Mouse (Mus musculus) liver, embryonic 15.5 days (tissue): Measurements from ENCODE around the gene Mycbp. TPM values are rescaled to one million over a fixed set of nuclear protein-coding genes. Genes with fewer than 3 reads are reported as not detected.

Experiments
- ATAC-seq: fragments of 200-750 bp; cut with Nextera tagmentation; 2 replicates; pipeline ENCODE4 v1.8.0; 2017; ENCODE audit warnings: moderate number of reproducible peaks, mild to moderate bottlenecking, moderate library complexity; ENCODE audit not compliant: insufficient read depth
- H3K27ac ChIP-seq: fragments of 300-500 bp; sonication (generic); replicated peaks from 2 replicates; pipeline ENCODE4 v1.5.1; 2015; ENCODE audit warnings: mild to moderate bottlenecking, inconsistent platforms
- H3K27me3 ChIP-seq: fragments of 300-500 bp; sonication (generic); 2 replicates; pipeline ENCODE4 v1.6.1; 2015; ENCODE audit warnings: mild to moderate bottlenecking, inconsistent platforms
- H3K36me3 ChIP-seq: fragments of 300-500 bp; sonication (generic); replicated peaks from 2 replicates; pipeline ENCODE4 v1.6.1; 2015; ENCODE audit warnings: moderate library complexity, mild to moderate bottlenecking, inconsistent platforms
- H3K4me1 ChIP-seq: fragments of 300-500 bp; sonication (generic); replicated peaks from 2 replicates; pipeline ENCODE4 v1.6.1; 2015; ENCODE audit warnings: inconsistent platforms
- H3K4me2 ChIP-seq: fragments of 300-500 bp; sonication (generic); 2 replicates; pipeline ENCODE4 v1.6.1; 2015; ENCODE audit warnings: moderate library complexity, mild to moderate bottlenecking, inconsistent platforms
- H3K4me3 ChIP-seq: fragments of 300-500 bp; sonication (generic); replicated peaks from 2 replicates; pipeline ENCODE4 v1.5.1; 2015; ENCODE audit warnings: mild to moderate bottlenecking, inconsistent platforms
- H3K9ac ChIP-seq: fragments of 300-500 bp; sonication (generic); 2 replicates; pipeline ENCODE4 v1.6.1; 2015; ENCODE audit warnings: moderate library complexity, mild to moderate bottlenecking, inconsistent platforms
- H3K9me3 ChIP-seq: fragments of 300-500 bp; sonication (generic); replicated peaks from 2 replicates; pipeline ENCODE4 v1.6.1; 2016; ENCODE audit warnings: inconsistent platforms
- WGBS: fragments of 180-500 bp; shearing (Covaris S2); methylation state at CpG from one replicate; pipeline ENCODE4 v1.1.7; 2015; ENCODE audit warnings: mixed read lengths; ENCODE audit not compliant: insufficient replicate concordance; 5-methylcytosine and 5-hydroxymethylcytosine counted together
- polyA plus RNA-seq: library from polyadenylated mRNA; unstranded; fragments of >200 nt; fragmentation: Nextera tagmentation; extraction: Ambion mirVana; gene quantifications from 2 replicates; pipeline ENCODE4 v1.2.1, GENCODE M21; 2015

Mycbp gene
- 40.2 and 45.1 TPM in 2 replicates for polyA plus RNA-seq

GRCm38 (mm10) chr4:123904333-123905125, at the start of gene Mycbp:
Mycbp (plus strand) TSS chr4:123904832.
- Histone ChIP-seq H3K4me2 (peak within 1 kb of the TSS; percentile 92), H3K4me1 (peaks cover 31% of the 10 kb centered on the region), H3K9me3 (no peaks in the 10 kb centered on the region), H3K27ac (peak within 1 kb of the TSS; percentile 89), H3K4me3 (peak within 1 kb of the TSS; percentile 90), H3K36me3 (peaks cover 5% of the 10 kb centered on the region; the same call in 1 of the 2 replicates), H3K27me3 (no peaks in the 10 kb centered on the region), H3K9ac (peak within 1 kb of the TSS; percentile 91)
- ATAC-seq = peak; percentile 100
- under 1% methylated on average over 46 of the region's 49 CpGs for WGBS

- WGBS = 52% methylated on average over 4 of the region's 4 CpGs
- Histone ChIP-seq H3K4me2 (no peak overlapping the region), H3K4me3 (no peak overlapping the region), H3K4me1 (no peaks in the 10 kb centered on the region), H3K36me3 (no peaks in the 10 kb centered on the region), H3K9ac (no peak overlapping the region), H3K27ac (no peak overlapping the region), H3K9me3 (no peaks in the 10 kb centered on the region), H3K27me3 (no peaks in the 10 kb centered on the region)
- ATAC-seq = no peak
Observed at GRCm38 (mm10) chr4:123856888-123857287, 47.7 kb upstream of the Mycbp start.

GRCm38 (mm10) chr4:123858090-123858489, 46.5 kb upstream of the Mycbp start:
- H3K27ac ChIP-seq = no peak overlapping the region
- no peaks in the 10 kb centered on the region for H3K4me1 ChIP-seq
- no peak overlapping the region for H3K4me2 ChIP-seq
- H3K36me3 ChIP-seq = no peaks in the 10 kb centered on the region
- H3K9me3 ChIP-seq = no peaks in the 10 kb centered on the region
- no peak for ATAC-seq
- H3K4me3 ChIP-seq = no peak overlapping the region
- H3K27me3 ChIP-seq = no peaks in the 10 kb centered on the region
- WGBS = 60% methylated on average over 7 of the region's 7 CpGs
- no peak overlapping the region for H3K9ac ChIP-seq

GRCm38 (mm10) chr4:123859379-123859778, 45.3 kb upstream of the Mycbp start, which contains the start of gene 4933427I04Rik:
4933427I04Rik (plus strand) TSS chr4:123859679.
- H3K36me3 ChIP-seq = no peaks in the 10 kb centered on the region
- H3K9me3 ChIP-seq = no peaks in the 10 kb centered on the region
- H3K9ac ChIP-seq = no peak within 1 kb of the TSS
- H3K4me1 ChIP-seq = no peaks in the 10 kb centered on the region
- 57% methylated on average over 3 of the region's 3 CpGs for WGBS
- H3K4me3 ChIP-seq = no peak within 1 kb of the TSS
- no peaks in the 10 kb centered on the region for H3K27me3 ChIP-seq
- no peak within 1 kb of the TSS for H3K27ac ChIP-seq
- H3K4me2 ChIP-seq = no peak within 1 kb of the TSS
- ATAC-seq = no peak

GRCm38 (mm10) chr4:123859803-123860202, 44.8 kb upstream of the Mycbp start:
- Histone ChIP-seq H3K27ac (no peak overlapping the region), H3K27me3 (no peaks in the 10 kb centered on the region), H3K4me2 (no peak overlapping the region), H3K4me1 (no peaks in the 10 kb centered on the region), H3K4me3 (no peak overlapping the region), H3K9ac (no peak overlapping the region), H3K36me3 (no peaks in the 10 kb centered on the region), H3K9me3 (no peaks in the 10 kb centered on the region)
- ATAC-seq = no peak
- 43% methylated on average over 2 of the region's 2 CpGs for WGBS

GRCm38 (mm10) chr4:123860621-123861020, 44.0 kb upstream of the Mycbp start:
- H3K27me3 ChIP-seq = no peaks in the 10 kb centered on the region
- no peak overlapping the region for H3K4me2 ChIP-seq
- no peak for ATAC-seq
- WGBS = 53% methylated on average over 5 of the region's 5 CpGs
- H3K36me3 ChIP-seq = no peaks in the 10 kb centered on the region
- H3K4me3 ChIP-seq = no peak overlapping the region
- H3K27ac ChIP-seq = no peak overlapping the region
- no peak overlapping the region for H3K9ac ChIP-seq
- H3K9me3 ChIP-seq = no peaks in the 10 kb centered on the region
- no peaks in the 10 kb centered on the region for H3K4me1 ChIP-seq

- WGBS = 73% methylated on average over 5 of the region's 5 CpGs
Observed at GRCm38 (mm10) chr4:123893726-123894125, 10.9 kb upstream of the Mycbp start.

GRCm38 (mm10) chr4:123894295-123894694, 10.3 kb upstream of the Mycbp start:
- H3K27me3 ChIP-seq = no peaks in the 10 kb centered on the region
- no peak for ATAC-seq
- H3K9ac ChIP-seq = no peak overlapping the region
- no peak overlapping the region for H3K4me2 ChIP-seq
- H3K36me3 ChIP-seq = no peaks in the 10 kb centered on the region
- no peak overlapping the region for H3K27ac ChIP-seq
- no peaks in the 10 kb centered on the region for H3K4me1 ChIP-seq
- no peak overlapping the region for H3K4me3 ChIP-seq
- 68% methylated on average over 4 of the region's 4 CpGs for WGBS
- no peaks in the 10 kb centered on the region for H3K9me3 ChIP-seq

More at GRCm38 (mm10) chr4:123893726-123894125, 10.9 kb upstream of the Mycbp start:
- H3K4me1 ChIP-seq = no peaks in the 10 kb centered on the region
- ATAC-seq = no peak
- H3K27me3 ChIP-seq = no peaks in the 10 kb centered on the region
- no peak overlapping the region for H3K4me3 ChIP-seq
- H3K9ac ChIP-seq = no peak overlapping the region
- H3K9me3 ChIP-seq = no peaks in the 10 kb centered on the region
- no peaks in the 10 kb centered on the region for H3K36me3 ChIP-seq
- no peak overlapping the region for H3K27ac ChIP-seq
- H3K4me2 ChIP-seq = no peak overlapping the region

- Histone ChIP-seq H3K36me3 (no peaks in the 10 kb centered on the region), H3K9me3 (no peaks in the 10 kb centered on the region), H3K9ac (no peak overlapping the region), H3K4me1 (peaks cover 4% of the 10 kb centered on the region), H3K4me3 (no peak overlapping the region), H3K4me2 (no peak overlapping the region), H3K27me3 (no peaks in the 10 kb centered on the region), H3K27ac (no peak overlapping the region)
- no peak for ATAC-seq
- WGBS = 11% methylated on average over 5 of the region's 5 CpGs
Observed at GRCm38 (mm10) chr4:123898696-123899095, 5.9 kb upstream of the Mycbp start.

- ATAC-seq = no peak
- Histone ChIP-seq H3K4me3 (no peak overlapping the region), H3K4me1 (peaks cover 31% of the 10 kb centered on the region), H3K27ac (0 out of 2 replicates have a peak overlapping the region, but pooled peaks have one; percentile 29), H3K27me3 (no peaks in the 10 kb centered on the region), H3K4me2 (no peak overlapping the region), H3K36me3 (no peaks in the 10 kb centered on the region), H3K9ac (no peak overlapping the region), H3K9me3 (no peaks in the 10 kb centered on the region)
- WGBS = 66% methylated on average over 3 of the region's 3 CpGs
Observed at GRCm38 (mm10) chr4:123903432-123903831, 1.2 kb upstream of the Mycbp start.

GRCm38 (mm10) chr4:123905126-123905668, 565 bp downstream of the Mycbp start:
- H3K27me3 ChIP-seq = no peaks in the 10 kb centered on the region
- peak overlapping the region; percentile 92 for H3K4me2 ChIP-seq
- under 1% methylated on average over 53 of the region's 53 CpGs for WGBS
- peak overlapping the region; percentile 91 for H3K9ac ChIP-seq
- no peaks in the 10 kb centered on the region for H3K9me3 ChIP-seq
- peak overlapping the region; percentile 90 for H3K4me3 ChIP-seq
- peaks cover 31% of the 10 kb centered on the region for H3K4me1 ChIP-seq
- H3K27ac ChIP-seq = peak overlapping the region; percentile 89
- ATAC-seq = peak; percentile 47
- H3K36me3 ChIP-seq = peaks cover 11% of the 10 kb centered on the region
